Mouse (Mus musculus): ENCODE data around the gene Cd4. TPM values are rescaled to one million over a fixed set of nuclear protein-coding genes. Genes with fewer than 3 reads are reported as not detected.

The Cd4 gene
- polyA plus RNA-seq, 1 experiment: 0.26 TPM

- H3K4me3 ChIP-seq (replicated peaks; ENCODE audit: insufficient read depth, low read depth, low read length): peak overlapping the region; percentile 34
- TF ChIP-seq CTCF (IDR thresholded peaks at IDR 0.05; ENCODE audit: borderline replicate concordance, insufficient read depth, low read depth, low read length) (no peak), POLR2A (IDR thresholded peaks at IDR 0.05; ENCODE audit: borderline replicate concordance, insufficient read depth, low read length) (no peak)
- DNase-seq: no peak
- peak overlapping the region; percentile 85 for H3K27ac ChIP-seq (ENCODE audit: insufficient read depth, low read length)
- peaks cover 7% of the 10 kb centered on the region; the same call in 1 of the 2 replicates for H3K4me1 ChIP-seq (ENCODE audit: control insufficient read depth, insufficient read depth, low read length)
- WGBS: 6% methylated on average over 13 of the region's 14 CpGs
- no peaks in the 10 kb centered on the region for H3K27me3 ChIP-seq (ENCODE audit: control insufficient read depth, insufficient read depth, low read length)
Observed at GRCm38 (mm10) chr6:124918890-124919627, 31.0 kb upstream of the Cd4 start.

GRCm38 (mm10) chr6:124918331-124918690, 30.3 kb upstream of the Cd4 start:
- Histone ChIP-seq H3K4me3 (replicated peaks; ENCODE audit: insufficient read depth, low read depth, low read length) (peak overlapping the region; percentile 85), H3K4me1 (ENCODE audit: control insufficient read depth, insufficient read depth, low read length) (peaks cover 11% of the 10 kb centered on the region), H3K27me3 (ENCODE audit: control insufficient read depth, insufficient read depth, low read length) (no peaks in the 10 kb centered on the region), H3K27ac (ENCODE audit: insufficient read depth, low read length) (peak overlapping the region; percentile 85)
- WGBS: 2% methylated on average over 7 of the region's 7 CpGs
- TF ChIP-seq POLR2A (IDR thresholded peaks at IDR 0.05; ENCODE audit: borderline replicate concordance, insufficient read depth, low read length) (no peak), CTCF (IDR thresholded peaks at IDR 0.05; ENCODE audit: borderline replicate concordance, insufficient read depth, low read depth, low read length) (no peak)
- no peak for DNase-seq

GRCm38 (mm10) chr6:124917518-124918330, 29.7 kb upstream of the Cd4 start:
- peaks cover 11% of the 10 kb centered on the region for H3K4me1 ChIP-seq (ENCODE audit: control insufficient read depth, insufficient read depth, low read length)
- TF ChIP-seq CTCF (IDR thresholded peaks at IDR 0.05; ENCODE audit: borderline replicate concordance, insufficient read depth, low read depth, low read length): no peak
- TF ChIP-seq POLR2A (IDR thresholded peaks at IDR 0.05; ENCODE audit: borderline replicate concordance, insufficient read depth, low read length): peak; percentile 70
- H3K27me3 ChIP-seq (ENCODE audit: control insufficient read depth, insufficient read depth, low read length): no peaks in the 10 kb centered on the region
- WGBS: 1% methylated on average over 79 of the region's 89 CpGs
- peak overlapping the region; percentile 98 for H3K27ac ChIP-seq (ENCODE audit: insufficient read depth, low read length)
- peak; percentile 95 to 99 for DNase-seq
- H3K4me3 ChIP-seq (replicated peaks; ENCODE audit: insufficient read depth, low read depth, low read length): peak overlapping the region; percentile 85

- TF ChIP-seq POLR2A (IDR thresholded peaks at IDR 0.05; ENCODE audit: borderline replicate concordance, insufficient read depth, low read length) (0 out of 2 replicates have a peak, but pooled peaks have one; percentile 15), CTCF (IDR thresholded peaks at IDR 0.05; ENCODE audit: borderline replicate concordance, insufficient read depth, low read depth, low read length) (peak; percentile 57; the same call in 1 of the 2 replicates)
- peak; percentile 93 to 95 for DNase-seq
- WGBS: under 1% methylated on average over 66 of the region's 67 CpGs
- no peaks in the 10 kb centered on the region for H3K27me3 ChIP-seq (ENCODE audit: control insufficient read depth, insufficient read depth, low read length)
- H3K4me3 ChIP-seq (replicated peaks; ENCODE audit: insufficient read depth, low read depth, low read length): peak overlapping the region; percentile 85
- H3K4me1 ChIP-seq (ENCODE audit: control insufficient read depth, insufficient read depth, low read length): peaks cover 11% of the 10 kb centered on the region
- peak overlapping the region; percentile 98 for H3K27ac ChIP-seq (ENCODE audit: insufficient read depth, low read length)
Observed at GRCm38 (mm10) chr6:124916695-124917517, 28.9 kb upstream of the Cd4 start.

- under 1% methylated on average over 12 of the region's 12 CpGs for WGBS
- Histone ChIP-seq H3K4me1 (ENCODE audit: control insufficient read depth, insufficient read depth, low read length) (peaks cover 11% of the 10 kb centered on the region), H3K27ac (ENCODE audit: insufficient read depth, low read length) (peak overlapping the region; percentile 69; the same call in 1 of the 2 replicates), H3K27me3 (ENCODE audit: control insufficient read depth, insufficient read depth, low read length) (no peaks in the 10 kb centered on the region), H3K4me3 (replicated peaks; ENCODE audit: insufficient read depth, low read depth, low read length) (peak overlapping the region; percentile 85)
- no peak for TF ChIP-seq POLR2A (IDR thresholded peaks at IDR 0.05; ENCODE audit: borderline replicate concordance, insufficient read depth, low read length)
- TF ChIP-seq CTCF (IDR thresholded peaks at IDR 0.05; ENCODE audit: borderline replicate concordance, insufficient read depth, low read depth, low read length): no peak
- peak; percentile 49 to 58 for DNase-seq
Observed at GRCm38 (mm10) chr6:124915942-124916694, 28.1 kb upstream of the Cd4 start.

GRCm38 (mm10) chr6:124915160-124915941, 27.3 kb upstream of the Cd4 start:
- DNase-seq: peak; percentile 51 to 64
- WGBS: 5% methylated on average over 22 of the region's 22 CpGs
- Histone ChIP-seq H3K27me3 (ENCODE audit: control insufficient read depth, insufficient read depth, low read length) (no peaks in the 10 kb centered on the region), H3K27ac (ENCODE audit: insufficient read depth, low read length) (no peak overlapping the region), H3K4me3 (replicated peaks; ENCODE audit: insufficient read depth, low read depth, low read length) (peak overlapping the region; percentile 85), H3K4me1 (ENCODE audit: control insufficient read depth, insufficient read depth, low read length) (peaks cover 11% of the 10 kb centered on the region)
- TF ChIP-seq POLR2A (IDR thresholded peaks at IDR 0.05; ENCODE audit: borderline replicate concordance, insufficient read depth, low read length) (peak; percentile 11; the same call in 1 of the 2 replicates), CTCF (IDR thresholded peaks at IDR 0.05; ENCODE audit: borderline replicate concordance, insufficient read depth, low read depth, low read length) (no peak)
